Mouse (Mus musculus) subcutaneous adipose tissue, adult 2 months (tissue): ENCODE results near the gene Phf21a. TPM values are rescaled to one million over a fixed set of nuclear protein-coding genes. Genes with fewer than 3 reads are reported as not detected.

Experiments
- polyA plus RNA-seq: library from polyadenylated mRNA; depleted of rRNA; stranded (reverse); fragments of >200 nt; gene quantifications from 2 replicates; pipeline ENCODE4 v1.2.3, GENCODE M21; 2012; ENCODE audit warnings: low replicate concordance; rRNA removed

Gene Phf21a
- 34.3 and 62.8 TPM in 2 replicates for polyA plus RNA-seq

GRCm38 (mm10) chr2:92092817-92093216, at the start of gene Phf21a:
Gene Phf21a (plus strand): TSS chr2:92093117.

DNA sequence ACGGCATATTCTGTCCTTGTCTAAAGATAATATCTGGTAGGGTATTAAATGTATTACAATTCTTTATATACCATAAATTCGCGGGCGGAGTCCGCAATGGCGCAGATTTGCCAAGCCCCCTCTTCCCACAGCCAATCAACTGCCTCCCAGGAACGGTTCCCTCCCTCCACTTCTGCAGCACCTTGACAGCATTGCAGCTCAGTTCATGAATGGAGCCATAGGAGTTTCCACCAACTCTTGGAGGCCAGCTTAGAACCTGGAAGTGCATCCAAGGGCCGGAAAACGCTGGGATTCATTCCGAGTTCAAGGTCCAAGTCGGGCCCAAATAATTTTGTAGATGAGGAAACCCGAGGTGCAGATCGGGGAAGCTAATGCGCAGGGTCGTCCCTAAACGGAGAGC, 281.6 kb downstream of the Phf21a start, which contains the start of the genes Pex16 and Large2:
Gene Pex16, plus strand, starts transcription at position 163 of the 400 bp plus-strand sequence.
Gene Large2, minus strand, starts transcription at position 356 of the 400 bp plus-strand sequence.

DNA sequence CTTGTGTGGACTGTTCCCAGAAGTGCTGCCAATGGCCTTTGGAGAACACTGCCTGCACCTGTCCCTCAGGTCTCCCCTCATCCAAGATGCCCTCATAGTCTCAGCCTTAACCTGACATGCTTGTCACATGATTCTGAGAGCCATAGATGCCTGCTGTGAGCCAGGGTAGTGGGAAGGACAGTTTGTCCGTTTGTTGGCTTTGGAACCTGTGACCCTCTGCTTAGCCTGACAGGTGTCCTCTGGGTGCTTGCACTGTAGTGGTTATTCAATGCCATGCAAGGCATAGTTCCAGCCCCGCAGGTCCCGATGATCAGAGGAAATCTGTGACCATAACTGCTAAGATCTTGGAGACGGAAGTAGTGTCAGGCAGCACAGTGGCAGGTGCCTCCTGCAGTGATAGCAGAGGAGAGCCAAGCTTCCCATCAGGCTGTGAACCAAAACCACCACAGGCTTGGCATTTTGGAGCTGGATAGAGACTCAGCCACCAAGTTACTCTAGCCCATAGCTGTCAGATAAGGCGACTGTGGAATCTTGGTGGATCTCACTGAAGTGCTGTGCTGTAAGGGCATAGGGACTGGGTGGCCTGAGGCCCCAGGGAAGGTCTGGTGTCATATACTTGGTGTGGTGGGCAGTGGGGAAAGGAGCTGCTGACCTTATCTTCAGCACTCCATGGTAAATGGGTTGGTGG, 289.1 kb downstream of the Phf21a start, which contains the start of gene 1700029I15Rik:
Gene 1700029I15Rik, plus strand, starts transcription at position 638 of the 688 bp plus-strand sequence.

GRCm38 (mm10) chr2:92401091-92401561, 308.2 kb downstream of the Phf21a start, which contains the start of gene Mapk8ip1:
Gene Mapk8ip1 (minus strand): TSS chr2:92401263.

Other genes with a start within 250 kb of the Phf21a start
- gene Chrm4, start 165.9 kb upstream of the Phf21a start, polyA plus RNA-seq, result 0.23 TPM in 2 replicates
- 8.8 and 254 TPM in 2 replicates for gene Mdk, start 160.8 kb upstream of the Phf21a start, polyA plus RNA-seq
- gene Gm9821, start 147.4 kb upstream of the Phf21a start, polyA plus RNA-seq, result 0.08 TPM in 1 of 2 replicates, not detected in the other
- gene Dgkz, start 117.3 kb upstream of the Phf21a start, polyA plus RNA-seq, result 118 and 164 TPM in 2 replicates
- 4.7 and 26.1 TPM in 2 replicates for gene Creb3l1, start 68.6 kb upstream of the Phf21a start, polyA plus RNA-seq